Mouse (Mus musculus) thymus, postnatal 10 days (tissue): ENCODE measurements around the gene Vps53.
"Not testable (repeated sequence)": the region's sequence is repeated elsewhere in the genome, so short reads cannot be mapped to it uniquely, and the experiment has no call there.

Experiments
- DNase-seq, 2 experiments: peaks; one replicate each; pipeline ENCODE4 v3.0.0; 2021; ENCODE audit warnings: low spot score in 2 of 2

Vps53 gene

DNA sequence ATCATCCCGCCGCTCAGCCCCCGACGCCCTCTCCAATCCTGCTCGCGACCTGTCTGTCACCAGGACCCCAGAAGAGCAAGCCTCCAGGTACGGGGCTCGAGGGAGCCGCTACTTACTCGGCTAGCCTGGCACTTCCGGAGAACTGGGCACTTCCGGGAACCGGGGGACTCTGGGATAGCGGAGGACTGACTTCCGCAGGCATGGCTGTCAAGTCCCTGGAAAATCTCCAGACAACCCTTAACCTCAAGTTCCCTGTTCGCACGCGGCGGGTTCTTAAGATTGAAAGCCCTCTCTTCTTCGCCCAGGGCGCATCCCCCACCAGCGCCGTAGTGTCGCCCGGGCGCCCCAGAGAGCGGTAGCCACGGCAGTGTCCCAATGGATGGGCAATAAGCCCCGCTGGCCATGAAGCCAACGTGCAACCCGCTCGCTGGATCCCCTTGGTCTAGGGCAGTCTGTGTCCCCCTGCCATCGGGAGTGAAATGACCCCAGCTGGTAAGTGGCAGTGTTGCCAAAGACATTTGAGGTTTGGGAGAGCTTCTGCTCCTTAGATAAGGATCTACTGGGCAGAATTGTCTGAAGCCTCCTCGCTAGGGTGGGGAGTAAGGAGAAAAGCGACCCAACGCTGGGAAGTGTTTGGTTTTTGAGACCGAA is at the start of gene Vps53, which contains the start of gene Fam57a:
Vps53 (minus strand) TSS at position 153 of the 651 bp plus-strand sequence.
Fam57a (plus strand) TSS at position 177 of the 651 bp plus-strand sequence.
- DNase-seq, result peak; percentile 74 to 77

DNA sequence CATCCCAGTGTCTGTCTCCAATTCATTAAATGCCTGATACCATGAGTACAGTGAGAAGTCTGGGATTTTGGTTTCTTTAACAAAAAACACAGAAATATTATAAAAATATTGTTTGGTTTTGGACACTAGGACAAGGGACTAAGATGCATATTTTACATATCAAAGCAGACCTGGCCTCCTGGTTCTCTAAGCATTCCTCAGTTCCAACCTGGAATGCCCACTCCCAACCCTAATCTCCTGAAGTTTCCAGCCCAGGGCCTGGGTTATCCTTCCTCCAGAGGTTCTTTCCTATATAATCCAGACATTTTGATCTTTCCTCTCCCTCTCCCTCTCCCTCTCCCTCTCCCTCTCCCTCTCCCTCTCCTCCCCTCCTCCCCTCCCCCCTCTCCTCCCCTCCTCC is 45.6 kb upstream of the Vps53 start:
- DNase-seq, result no peak

DNA sequence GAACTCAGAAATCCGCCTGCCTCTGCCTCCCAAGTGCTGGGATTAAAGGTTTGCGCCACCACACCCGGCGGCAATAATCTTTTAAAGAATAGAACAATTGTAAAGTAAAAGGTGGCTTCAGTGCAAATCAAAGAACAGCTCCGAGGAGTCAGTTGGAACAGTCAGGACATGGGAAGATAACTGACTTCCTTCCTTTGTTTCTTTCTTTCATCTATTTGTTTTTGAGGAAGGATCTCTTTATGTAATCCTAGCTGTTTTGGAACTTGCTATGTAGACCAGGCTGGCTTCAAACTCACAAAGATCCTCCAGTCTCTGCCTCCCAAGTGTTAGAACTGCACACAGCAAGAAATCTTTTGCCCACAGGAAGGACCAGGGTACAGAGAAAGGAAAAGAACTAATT is 45.2 kb upstream of the Vps53 start:
- no peak for DNase-seq

DNA sequence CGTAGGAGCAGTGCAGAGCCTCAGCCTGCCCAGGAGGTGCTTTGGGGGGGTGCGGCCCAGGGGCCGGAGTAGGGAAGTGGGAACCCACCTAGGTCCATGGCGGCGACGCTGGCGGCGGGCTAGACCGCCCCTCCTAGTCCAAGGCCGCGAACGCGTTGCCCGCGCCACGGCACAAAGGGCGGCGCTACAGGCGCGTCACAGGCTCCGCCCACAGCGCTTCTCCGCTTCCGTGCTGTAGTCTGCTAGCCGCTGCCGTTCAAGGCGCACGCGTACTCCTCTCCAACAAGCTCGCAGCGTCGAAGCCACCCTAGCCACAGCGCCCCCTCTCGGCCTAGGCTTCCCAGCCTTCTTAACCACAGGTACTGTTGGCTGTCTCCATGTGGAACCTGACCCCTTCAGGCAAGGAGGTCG is 37.9 kb upstream of the Vps53 start, which contains the start of the genes Dbil5 and Gemin4:
Dbil5 (plus strand) TSS at position 219 of the 411 bp plus-strand sequence.
Gemin4 (minus strand) TSS at position 275 of the 411 bp plus-strand sequence.
- DNase-seq, result peak; percentile 95 to 99

DNA sequence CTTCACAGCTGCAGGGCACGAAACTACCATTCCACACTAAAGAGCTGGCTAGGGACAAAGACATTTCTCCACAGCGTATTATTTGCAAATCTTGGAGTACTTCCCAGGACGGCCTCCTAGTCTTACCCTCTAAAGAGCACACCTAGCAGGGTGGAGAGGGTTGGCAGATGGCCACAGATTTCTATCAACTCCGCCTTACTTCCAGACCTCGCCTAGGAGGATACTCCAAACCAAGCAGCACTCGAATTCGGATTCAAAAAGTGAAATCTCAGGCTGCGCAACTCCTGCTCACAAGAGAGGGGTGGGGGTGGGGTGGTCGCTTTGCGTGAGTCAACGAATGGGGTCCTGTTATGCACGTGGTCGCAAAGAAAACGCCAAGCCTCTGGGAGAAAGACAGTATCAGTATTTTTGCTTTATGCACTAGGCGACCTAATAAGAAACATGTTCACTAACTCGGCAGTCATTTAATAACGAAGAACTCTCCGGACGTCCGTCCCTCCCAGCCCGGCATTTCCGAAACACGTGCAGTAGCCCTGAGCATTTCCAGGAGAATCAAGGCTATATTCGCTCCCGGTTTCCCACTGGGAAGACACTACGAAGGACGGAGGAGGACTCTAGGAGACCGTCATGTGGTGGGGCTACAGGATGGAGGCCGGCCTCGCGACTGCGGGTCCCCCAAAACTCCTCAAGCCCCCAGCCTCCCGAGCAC is 37.4 kb upstream of the Vps53 start:
- DNase-seq, result no peak

DNA sequence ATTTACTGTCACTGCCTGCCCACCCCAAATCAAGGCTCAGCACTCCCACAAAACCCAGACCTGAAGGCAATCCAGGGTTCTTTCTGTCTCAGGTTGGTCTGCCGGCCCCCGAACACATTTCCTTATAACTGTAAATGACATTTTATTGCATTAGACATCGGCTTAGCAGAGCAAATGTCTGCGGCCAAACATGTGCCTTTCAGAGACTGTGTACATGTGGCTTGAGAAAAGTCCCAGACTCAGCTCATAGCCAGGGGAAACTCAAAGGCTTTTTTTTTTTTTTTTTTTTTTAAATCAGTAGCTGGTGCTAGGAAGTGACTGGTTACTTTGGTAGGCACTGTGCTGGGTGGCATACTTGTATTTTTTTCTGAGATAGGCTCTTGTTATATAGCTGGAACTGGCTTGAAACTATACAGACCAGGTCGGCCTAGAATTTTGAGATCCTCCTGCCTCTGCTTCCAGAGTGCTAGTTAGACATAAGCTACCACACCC is 36.6 kb upstream of the Vps53 start:
- DNase-seq, result no peak

DNA sequence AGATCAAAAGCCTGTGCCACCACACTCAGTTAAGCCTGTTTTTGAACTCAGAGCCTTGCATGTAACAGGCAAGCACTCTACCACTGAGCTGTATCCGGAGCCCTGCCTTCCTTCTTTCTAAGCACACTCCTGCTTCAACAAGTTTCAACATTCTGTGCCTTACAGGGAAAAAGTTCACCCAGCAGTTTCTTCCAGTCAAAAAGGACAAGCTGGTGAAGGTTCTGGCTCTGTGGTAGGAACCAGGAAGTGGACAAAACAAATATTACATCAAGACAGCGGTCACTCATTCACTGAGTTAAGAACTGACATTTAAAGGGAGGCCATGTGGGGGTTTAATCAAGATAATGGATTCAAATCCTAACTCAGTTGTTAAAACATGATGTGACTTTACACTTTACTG is 35.6 kb upstream of the Vps53 start:
- DNase-seq, result no peak

DNA sequence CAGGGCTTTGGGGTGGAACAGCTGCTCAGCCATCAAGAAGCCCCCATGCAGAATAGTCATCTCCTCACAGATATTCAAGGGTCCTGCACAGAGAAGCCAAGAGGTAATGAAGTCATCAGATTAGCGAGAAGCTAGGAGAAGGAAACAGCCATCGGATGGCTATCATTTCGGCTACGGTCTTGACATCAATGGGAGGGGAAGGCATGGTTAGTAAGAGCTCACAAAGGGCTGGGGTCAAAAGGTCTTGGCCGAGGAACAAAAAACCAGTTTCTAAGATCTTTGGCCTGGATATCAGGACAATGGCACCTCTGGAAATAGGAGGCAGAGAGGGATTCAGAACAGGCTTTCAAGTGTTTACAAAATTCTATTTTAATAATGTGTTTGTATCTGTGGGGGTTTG is 34.4 kb upstream of the Vps53 start:
- no peak for DNase-seq

DNA sequence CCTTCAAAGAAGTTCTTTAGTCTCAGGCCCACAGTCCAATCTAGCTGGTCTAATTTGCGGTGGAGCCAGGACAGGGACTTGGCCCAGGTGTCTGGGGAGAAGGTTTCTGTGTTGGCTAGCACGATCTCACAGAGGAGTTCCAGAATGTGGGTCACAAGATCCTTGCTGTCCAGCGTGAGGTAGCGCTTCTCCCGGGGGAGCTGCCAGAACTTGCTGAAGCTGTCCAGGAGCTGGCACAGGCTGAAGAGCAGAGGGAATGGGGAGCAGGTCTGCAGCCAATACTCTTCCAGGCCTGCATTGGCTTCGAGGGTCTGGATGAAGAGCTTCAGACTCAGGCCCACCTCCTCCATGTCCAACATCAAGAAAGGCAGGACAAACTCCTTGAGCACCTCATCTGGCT is 32.1 kb upstream of the Vps53 start:
- DNase-seq, result not testable (repeated sequence)

DNA sequence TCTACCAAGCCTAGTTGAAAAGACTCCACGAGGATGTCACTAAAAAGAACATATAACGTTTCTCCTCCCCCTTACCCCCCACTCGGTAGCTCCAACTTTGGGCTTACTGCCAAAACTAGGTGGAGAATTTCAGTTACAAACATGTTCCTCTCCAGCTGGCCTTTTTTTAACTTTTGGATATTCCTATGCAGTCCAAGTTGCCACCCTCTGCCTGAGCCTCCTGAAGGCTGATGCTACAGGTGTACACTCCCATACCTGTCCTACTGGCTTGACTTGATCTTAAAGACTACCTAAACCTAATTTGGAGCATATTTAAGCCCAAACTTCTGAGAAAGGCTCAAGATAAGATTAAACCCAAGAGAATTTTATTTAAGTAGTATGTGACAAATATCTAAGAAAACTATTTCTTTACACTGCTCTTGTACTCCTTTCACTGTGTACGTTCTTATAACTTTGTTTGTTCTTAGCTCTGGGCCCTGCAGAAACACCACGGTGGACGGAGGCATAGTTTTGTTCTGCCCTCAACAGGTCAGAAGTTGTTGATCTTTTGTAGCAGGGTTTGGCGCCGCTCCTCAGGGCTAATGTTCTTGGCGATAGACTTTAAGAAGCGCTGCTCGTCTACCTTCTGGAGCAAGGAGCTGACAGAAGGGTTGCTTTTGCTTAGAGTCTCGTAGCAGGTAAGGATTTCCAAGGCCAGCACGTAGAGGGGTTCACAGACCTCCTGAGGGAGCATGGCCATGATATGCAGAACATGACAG is 31.0 kb upstream of the Vps53 start:
- no peak for DNase-seq

DNA sequence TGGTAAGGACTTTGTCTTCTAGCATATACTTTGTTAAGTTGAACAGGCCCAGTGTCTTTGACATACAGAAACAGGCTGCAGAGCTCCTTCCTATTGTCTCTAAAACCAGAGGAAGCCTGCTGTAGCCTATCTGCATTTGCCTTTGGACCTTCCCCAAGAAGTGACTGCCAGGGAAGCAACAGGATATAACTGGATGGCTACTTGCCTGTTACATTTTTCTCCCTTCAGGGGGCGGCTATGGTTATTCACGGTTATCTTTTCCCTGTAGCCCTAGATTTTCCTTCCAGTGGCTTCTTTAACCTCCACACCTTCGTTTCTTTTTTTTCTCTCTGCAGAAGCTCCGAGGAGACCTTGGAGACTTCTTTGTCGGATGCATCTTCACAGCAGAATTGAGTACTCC is 27.3 kb upstream of the Vps53 start:
- no peak for DNase-seq

DNA sequence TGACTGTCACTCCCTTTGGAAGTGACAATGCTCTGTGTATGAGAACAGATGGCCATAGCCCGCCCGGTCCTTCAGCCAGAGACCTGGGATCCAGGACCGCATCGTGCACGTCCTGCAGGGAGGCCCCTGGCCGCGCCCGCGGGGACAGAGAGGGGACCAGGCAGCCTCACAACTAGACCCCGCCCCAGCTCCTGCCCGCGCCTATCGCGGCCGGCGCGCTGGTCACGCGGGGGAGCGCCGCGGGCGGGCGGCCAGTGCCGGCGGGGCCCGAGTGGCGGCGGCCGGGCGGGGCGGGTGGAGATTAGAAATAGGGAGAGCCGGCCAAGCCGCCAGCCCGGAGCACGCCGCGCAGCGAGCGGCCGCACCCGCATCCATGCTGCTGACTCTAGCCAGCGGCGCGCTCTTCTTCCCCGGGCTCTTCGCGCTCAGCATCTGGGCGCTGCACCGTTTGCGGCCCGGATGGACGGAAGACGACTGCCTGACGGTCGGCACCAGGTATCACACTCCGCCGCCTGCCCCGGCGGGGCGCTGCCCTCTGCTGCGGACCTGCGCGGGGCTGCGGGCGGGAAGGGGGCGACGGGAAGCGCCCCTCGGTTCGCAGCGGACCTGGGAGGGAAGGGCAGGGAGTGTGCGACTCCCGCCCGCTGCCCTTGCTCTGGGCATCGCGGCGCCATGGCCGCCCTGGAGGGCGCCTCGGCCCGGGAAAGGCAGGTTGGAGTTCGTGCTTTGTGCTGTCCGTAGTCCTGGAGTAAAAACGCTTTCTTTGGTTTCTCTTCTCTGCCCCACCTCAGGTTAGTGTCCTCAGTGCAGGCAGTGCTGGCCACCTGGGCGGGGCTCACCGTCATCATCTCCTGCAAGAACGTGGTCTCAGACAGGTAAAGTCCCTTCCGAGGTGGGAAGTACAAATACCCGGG is 22.6 kb upstream of the Vps53 start:
- peak in 1 of 2 experiments; percentile 14 for DNase-seq

DNA sequence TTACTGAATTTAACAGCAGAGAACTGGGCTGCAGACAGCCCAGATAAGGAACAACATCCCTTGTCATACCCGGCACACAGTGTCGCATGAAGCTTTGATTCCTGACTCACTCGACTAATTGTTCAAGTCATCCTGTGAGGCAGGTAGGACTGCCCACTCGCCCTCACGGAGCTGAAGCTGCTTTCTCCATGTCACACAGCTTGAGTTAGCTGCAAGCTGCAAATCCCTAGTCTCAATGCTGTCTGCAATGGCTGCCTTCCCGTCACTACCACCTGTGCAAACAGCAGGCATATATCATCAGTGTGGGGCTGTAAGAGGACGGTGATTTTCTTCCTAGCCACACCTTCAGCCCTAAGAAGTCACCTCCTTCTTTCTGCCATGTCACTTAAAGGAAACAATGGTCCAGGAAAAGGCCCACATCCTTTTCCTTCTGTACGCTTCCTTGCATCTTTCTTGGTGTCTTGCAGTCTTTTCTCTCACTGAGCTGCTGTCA is 17.6 kb upstream of the Vps53 start:
- no peak for DNase-seq

DNA sequence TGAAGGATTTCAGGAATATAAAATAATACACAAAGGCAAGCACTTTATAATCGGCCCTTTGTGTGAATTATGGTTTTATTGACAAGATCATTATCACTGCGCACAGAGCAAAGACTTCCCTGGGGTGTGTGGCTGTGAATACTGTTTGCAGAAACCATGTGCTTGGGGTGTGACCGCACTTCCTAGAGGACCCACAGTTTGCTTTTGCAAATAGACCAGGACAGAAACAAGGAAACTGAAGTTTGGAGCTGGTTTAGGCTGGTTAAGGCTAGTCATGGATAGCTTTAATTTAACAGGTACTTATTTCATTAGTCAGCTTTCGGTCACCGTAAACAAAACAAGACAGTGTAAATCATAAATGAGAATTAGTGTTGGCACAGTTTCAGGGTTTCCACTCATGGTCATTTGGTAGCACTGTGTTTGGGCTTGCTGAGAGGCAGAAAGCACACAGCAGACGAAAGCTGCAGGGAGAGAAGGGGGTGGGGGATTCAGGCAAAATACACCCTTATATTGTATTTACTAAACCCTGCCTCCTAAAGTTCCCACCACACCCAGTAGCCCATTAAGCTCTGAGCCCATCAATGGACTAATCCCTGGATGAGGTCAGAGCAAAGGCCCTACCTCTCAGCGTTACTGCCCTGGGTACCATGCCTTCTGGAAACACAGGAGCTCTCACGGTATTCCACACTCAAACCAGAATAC is 17.0 kb upstream of the Vps53 start:
- no peak for DNase-seq

DNA sequence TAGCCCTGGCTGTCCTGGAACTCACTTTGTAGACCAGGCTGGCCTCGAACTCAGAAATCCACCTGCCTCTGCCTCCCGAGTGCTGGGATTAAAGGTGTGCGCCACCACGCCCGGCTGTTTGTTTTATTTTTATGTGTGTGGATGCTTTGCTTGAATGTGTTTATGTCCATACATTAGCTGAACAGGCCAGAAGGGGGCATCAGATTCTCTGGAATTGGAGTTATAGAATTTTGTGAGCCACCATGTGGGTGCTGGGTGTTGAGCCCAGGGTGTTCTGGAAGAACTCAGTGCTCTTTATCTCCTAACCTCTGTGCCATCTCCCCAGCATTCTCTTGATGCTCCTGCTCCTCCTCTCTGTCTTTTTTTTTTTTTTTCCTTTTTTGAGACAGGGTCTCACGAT is 7.5 kb upstream of the Vps53 start:
- DNase-seq, result no peak

DNA sequence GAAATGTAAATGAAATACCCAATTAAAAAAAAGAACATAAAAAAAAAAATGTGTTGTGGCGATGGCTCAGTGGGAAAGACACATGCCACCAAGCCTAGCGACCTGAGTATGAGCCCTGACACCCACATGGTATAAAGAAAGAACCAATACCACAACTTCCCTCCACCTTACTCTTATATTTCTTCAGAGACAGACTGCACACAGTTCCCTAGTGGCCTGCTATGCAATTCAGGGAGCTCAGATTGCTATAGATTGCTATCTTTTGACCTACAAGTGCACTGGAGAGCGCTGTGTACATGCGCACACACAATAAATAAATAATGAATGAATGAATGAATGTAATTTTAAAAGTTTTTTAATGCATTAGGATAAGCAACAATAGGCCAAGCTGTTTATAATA is 4.3 kb upstream of the Vps53 start:
- DNase-seq, result no peak

DNA sequence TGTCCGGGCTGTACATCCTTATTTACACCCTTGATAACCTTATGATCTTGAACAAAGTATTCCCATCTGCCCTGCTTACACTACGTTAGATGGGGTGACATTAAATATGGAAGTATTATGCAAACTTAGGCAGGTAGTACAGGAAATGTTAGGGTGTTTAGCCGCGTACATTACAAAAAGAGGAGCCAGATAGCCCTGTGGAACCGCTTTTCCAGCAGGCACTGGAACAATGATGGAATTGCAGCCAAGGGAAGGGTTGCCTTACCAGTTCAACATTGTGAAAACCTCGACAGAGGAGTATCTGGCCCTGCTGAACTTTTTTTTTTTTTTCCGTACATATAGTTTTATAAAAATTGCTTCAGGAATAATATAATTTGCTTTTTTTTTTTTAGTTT is 696 bp upstream of the Vps53 start:
- DNase-seq, result no peak

DNA sequence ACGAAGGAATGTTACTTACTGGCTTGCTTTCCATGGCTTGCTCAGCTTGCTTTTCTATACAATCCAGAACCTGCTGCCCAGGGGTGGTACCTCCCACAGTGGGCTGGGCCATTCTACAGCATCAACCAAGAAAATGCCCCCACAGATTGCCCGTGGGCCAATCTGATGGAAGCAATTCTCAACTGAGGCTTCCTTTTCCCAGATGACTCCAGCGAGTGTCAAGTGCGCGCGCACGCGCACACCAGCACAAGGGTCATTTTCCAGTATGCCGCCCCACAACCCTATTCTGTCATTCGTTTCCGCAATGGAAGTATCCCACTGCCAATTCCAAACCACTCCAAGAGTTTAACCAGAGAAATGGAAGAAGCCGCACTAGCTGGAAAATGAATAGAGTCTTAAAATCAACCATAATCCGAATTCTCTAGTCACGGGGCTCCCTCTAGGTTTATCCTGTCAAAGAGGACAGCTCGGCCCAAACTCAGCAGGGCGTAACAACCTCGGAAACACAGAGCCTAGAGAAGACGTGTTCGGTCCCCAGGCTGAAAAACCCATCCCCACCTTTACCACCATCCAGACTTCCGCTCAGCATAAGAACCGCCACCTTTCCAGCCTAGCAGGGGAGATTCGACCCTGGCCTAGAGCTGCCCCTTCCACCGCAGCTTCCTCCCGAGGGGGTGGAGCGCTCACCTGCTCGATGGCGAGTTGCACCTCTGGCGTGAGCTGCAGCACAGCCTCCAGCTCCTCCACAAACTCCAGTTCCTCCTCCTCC is 537 bp downstream of the Vps53 start:
- no peak for DNase-seq

DNA sequence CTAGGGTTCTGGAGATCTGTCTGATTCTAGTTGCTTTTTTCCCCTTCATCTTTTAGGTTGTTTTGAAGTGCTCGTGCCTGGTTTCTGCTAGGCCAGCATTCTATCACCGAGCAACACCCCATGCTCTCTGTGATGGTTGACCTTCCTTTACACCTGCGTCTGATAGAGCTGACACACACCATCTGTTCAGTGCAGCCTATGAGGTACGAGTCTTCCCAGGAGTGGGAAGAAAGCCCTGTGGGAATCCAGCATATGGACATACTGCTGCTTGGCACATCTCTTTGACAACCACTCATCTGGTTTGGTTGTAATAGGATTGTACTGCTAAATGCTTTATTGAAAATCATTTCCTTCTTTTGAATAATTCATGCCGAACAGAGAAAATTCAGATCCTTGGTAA is 9.2 kb downstream of the Vps53 start:
- no peak for DNase-seq

DNA sequence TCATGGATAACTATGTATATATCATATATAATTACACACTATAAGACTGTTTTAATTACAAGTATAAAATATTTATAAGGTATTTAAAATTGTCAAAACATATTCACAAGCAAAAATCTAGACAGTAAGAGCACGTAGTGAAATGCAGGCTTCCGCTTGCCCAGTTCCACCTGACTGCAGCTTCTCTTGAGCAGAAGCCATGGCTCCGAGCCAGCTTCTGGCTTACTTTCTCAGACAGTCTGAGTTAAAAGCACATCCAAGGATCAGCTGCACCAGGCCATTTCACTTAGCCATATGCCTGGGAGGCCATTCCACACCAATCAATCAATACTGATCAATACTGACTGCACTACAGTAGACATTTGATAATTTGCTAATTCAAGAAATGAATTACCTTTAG is 10.5 kb downstream of the Vps53 start:
- no peak for DNase-seq
